Mouse (Mus musculus) midbrain, postnatal 0 days (tissue): ENCODE measurements around the gene Rpp25l. TPM values are rescaled to one million over a fixed set of nuclear protein-coding genes. Genes with fewer than 3 reads are reported as not detected.

Source experiments
- ATAC-seq: fragments of 200-750 bp; cut with Nextera tagmentation; 2 replicates; pipeline ENCODE4 v1.8.0; 2017; ENCODE audit warnings: moderate number of reproducible peaks, mild to moderate bottlenecking, moderate TSS enrichment, moderate library complexity; ENCODE audit not compliant: low FRiP score
- DNase-seq: peaks from one replicate; pipeline ENCODE4 v3.0.0-alpha.2; 2015; ENCODE audit warnings: low spot score
- H3K27ac ChIP-seq: fragments of 300-500 bp; sonication (generic); 2 replicates; pipeline ENCODE4 v1.5.1; 2014; ENCODE audit warnings: low read depth, mild to moderate bottlenecking, low read length, mixed read lengths
- H3K27me3 ChIP-seq: fragments of 300-500 bp; sonication (generic); 2 replicates; pipeline ENCODE4 v1.6.1; 2014; ENCODE audit warnings: low read length, control low read depth, mixed read lengths; ENCODE audit not compliant: insufficient read depth
- H3K36me3 ChIP-seq: fragments of 300-500 bp; sonication (generic); 2 replicates; pipeline ENCODE4 v1.6.1; 2014; ENCODE audit warnings: low read length, control low read depth, mixed read lengths; ENCODE audit not compliant: insufficient read depth
- H3K4me1 ChIP-seq: fragments of 300-500 bp; sonication (generic); 2 replicates; pipeline ENCODE4 v1.6.1; 2014; ENCODE audit warnings: mild to moderate bottlenecking, control low read depth, antibody characterized with exemption, low read length, mixed read lengths; ENCODE audit not compliant: insufficient read depth
- H3K4me2 ChIP-seq: fragments of 300-500 bp; sonication (generic); 2 replicates; pipeline ENCODE4 v1.6.1; 2014; ENCODE audit warnings: low read depth, mild to moderate bottlenecking, low read length, mixed read lengths; ENCODE audit not compliant: poor library complexity, severe bottlenecking
- H3K4me3 ChIP-seq: fragments of 300-500 bp; sonication (generic); 2 replicates; pipeline ENCODE4 v1.5.1; 2014; ENCODE audit warnings: low read depth, mild to moderate bottlenecking, low read length, moderate library complexity
- H3K9ac ChIP-seq: fragments of 300-500 bp; sonication (generic); replicated peaks from 2 replicates; pipeline ENCODE4 v1.6.1; 2014; ENCODE audit warnings: mild to moderate bottlenecking, low read length, moderate library complexity, mixed read lengths; ENCODE audit not compliant: poor library complexity, severe bottlenecking
- H3K9me3 ChIP-seq: fragments of 300-500 bp; sonication (generic); 2 replicates; pipeline ENCODE4 v1.6.1; 2016; ENCODE audit warnings: low read length, control low read depth
- CTCF ChIP-seq: IDR thresholded peaks from 2 replicates; pipeline ENCODE4 v1.5.1; 2016; ENCODE audit warnings: antibody characterized with exemption, mild to moderate bottlenecking
- WGBS: fragments of 180-500 bp; shearing (Covaris S2); extraction: QIAGEN DNeasy Blood & Tissue Kit; methylation state at CpG from one replicate; pipeline ENCODE4 v1.1.7; 2014; 5-methylcytosine and 5-hydroxymethylcytosine counted together
- polyA plus RNA-seq: library from polyadenylated mRNA; unstranded; fragments of >200 nt; fragmentation: Nextera tagmentation; extraction: Ambion mirVana; gene quantifications from 2 replicates; pipeline ENCODE4 v1.2.1, GENCODE M21; 2015
- total RNA-seq: library from RNA; depleted of rRNA; stranded (reverse); fragments of >200 nt; gene quantifications from 2 replicates; pipeline ENCODE4 v1.2.3, GENCODE M21; 2014; rRNA removed

The Rpp25l gene
- total and polyA plus RNA-seq, 2 experiments from 2014 or later = 39.7 to 44.3 TPM

DNA sequence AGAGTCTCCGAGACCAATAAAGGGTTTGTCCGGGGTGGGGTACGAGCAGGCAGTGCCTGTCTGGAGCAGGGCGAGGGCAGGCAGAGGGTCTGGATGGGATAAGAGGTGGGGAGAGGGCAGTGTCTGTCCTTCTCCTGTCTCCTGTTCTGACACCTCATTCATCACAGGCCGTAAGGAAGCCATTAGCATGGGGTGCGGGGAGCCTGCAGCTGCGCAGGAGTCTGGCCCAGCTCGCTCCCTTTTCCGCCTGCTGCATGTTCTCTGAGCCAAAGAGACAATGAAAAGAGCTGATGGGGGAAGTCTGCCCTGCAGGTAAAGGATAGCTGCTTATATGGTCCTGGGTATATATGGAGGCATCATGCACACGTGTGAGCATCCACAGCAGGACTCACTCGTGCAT lies 50.6 kb downstream of the Rpp25l start:
- WGBS = 83% methylated on average over 11 of the region's 11 CpGs
- Histone ChIP-seq H3K36me3 (peaks cover 4% of the 10 kb centered on the region), H3K4me2 (no peak overlapping the region), H3K27me3 (no peaks in the 10 kb centered on the region), H3K9ac (no peak overlapping the region), H3K4me1 (no peaks in the 10 kb centered on the region), H3K9me3 (no peaks in the 10 kb centered on the region), H3K27ac (no peak overlapping the region), H3K4me3 (no peak overlapping the region)
- ATAC-seq (no peak), DNase-seq (no peak)
- no peak for TF ChIP-seq CTCF

Other genes starting within 250 kb of the Rpp25l start
- 2.7 and 4.9 TPM in 2 replicates for gene Kif24, start 248.6 kb downstream of the Rpp25l start, total RNA-seq
- 1.4 TPM in 2 replicates for gene Kif24, start 248.6 kb downstream of the Rpp25l start, polyA plus RNA-seq
- 28.3 and 41.0 TPM in 2 replicates for gene Nudt2, start 248.4 kb downstream of the Rpp25l start, total RNA-seq
- gene Nudt2, start 248.4 kb downstream of the Rpp25l start, polyA plus RNA-seq = 70.7 and 79.9 TPM in 2 replicates
- 40.5 and 46.0 TPM in 2 replicates for gene AI464131, start 210.5 kb downstream of the Rpp25l start, total RNA-seq
- 15.7 and 18.1 TPM in 2 replicates for gene AI464131, start 210.5 kb downstream of the Rpp25l start, polyA plus RNA-seq
- gene 1110017D15Rik, start 196.2 kb downstream of the Rpp25l start, total RNA-seq = 10.9 and 11.8 TPM in 2 replicates
- gene 1110017D15Rik, start 196.2 kb downstream of the Rpp25l start, polyA plus RNA-seq = 18.1 and 20.7 TPM in 2 replicates
- 125 and 130 TPM in 2 replicates for gene Fam219a, start 144.0 kb downstream of the Rpp25l start, total RNA-seq
- gene Fam219a, start 144.0 kb downstream of the Rpp25l start, polyA plus RNA-seq = 20.5 and 24.1 TPM in 2 replicates
- gene Dnaic1, start 143.8 kb downstream of the Rpp25l start, total RNA-seq = 1.7 and 6.1 TPM in 2 replicates
- gene Dnaic1, start 143.8 kb downstream of the Rpp25l start, polyA plus RNA-seq = 3.2 and 3.8 TPM in 2 replicates
- 167 and 217 TPM in 2 replicates for gene Enho, start 73.2 kb downstream of the Rpp25l start, total RNA-seq
- 146 and 157 TPM in 2 replicates for gene Enho, start 73.2 kb downstream of the Rpp25l start, polyA plus RNA-seq
- gene Cntfr, start 16.4 kb downstream of the Rpp25l start, total RNA-seq = 61.6 and 69.2 TPM in 2 replicates
- gene Cntfr, start 16.4 kb downstream of the Rpp25l start, polyA plus RNA-seq = 20.1 and 23.4 TPM in 2 replicates
- gene Il11ra1, start 13.5 kb downstream of the Rpp25l start, total RNA-seq = 21.8 and 26.5 TPM in 2 replicates
- gene Il11ra1, start 13.5 kb downstream of the Rpp25l start, polyA plus RNA-seq = 28.8 and 35.3 TPM in 2 replicates
- 122 and 150 TPM in 2 replicates for gene Dctn3, start 9.6 kb upstream of the Rpp25l start, total RNA-seq
- gene Dctn3, start 9.6 kb upstream of the Rpp25l start, polyA plus RNA-seq = 308 and 345 TPM in 2 replicates
- gene Arid3c, start 17.6 kb upstream of the Rpp25l start, total RNA-seq = 0.27 and 0.33 TPM in 2 replicates
- 0.42 and 0.48 TPM in 2 replicates for gene Arid3c, start 17.6 kb upstream of the Rpp25l start, polyA plus RNA-seq
- gene Galt, start 41.7 kb upstream of the Rpp25l start, total RNA-seq = 53.7 and 68.1 TPM in 2 replicates
- gene Galt, start 41.7 kb upstream of the Rpp25l start, polyA plus RNA-seq = 54.0 and 60.0 TPM in 2 replicates
- 34.1 and 45.4 TPM in 2 replicates for gene Sigmar1, start 42.6 kb upstream of the Rpp25l start, total RNA-seq
- gene Sigmar1, start 42.6 kb upstream of the Rpp25l start, polyA plus RNA-seq = 44.8 and 55.4 TPM in 2 replicates
- gene Ccl27a, start 60.7 kb upstream of the Rpp25l start, total RNA-seq = 191 and 237 TPM in 2 replicates
- 318 and 329 TPM in 2 replicates for gene Ccl27a, start 60.7 kb upstream of the Rpp25l start, polyA plus RNA-seq
- not detected in 2 replicates for gene Gm21541, start 190.1 kb upstream of the Rpp25l start, total RNA-seq
- not detected in 2 replicates for gene Gm21541, start 190.1 kb upstream of the Rpp25l start, polyA plus RNA-seq
- gene Gm20878, start 228.0 kb upstream of the Rpp25l start, total RNA-seq = 11.9 and 13.7 TPM in 2 replicates
- gene Gm20878, start 228.0 kb upstream of the Rpp25l start, polyA plus RNA-seq = 9.3 and 10.0 TPM in 2 replicates